Mouse (Mus musculus) gastrocnemius, postnatal 14 days (tissue): ENCODE data around the gene 2310022A10Rik. TPM values are rescaled to one million over a fixed set of nuclear protein-coding genes. Genes with fewer than 3 reads are reported as not detected.

Experiments used
- DNase-seq: peaks from one replicate; pipeline ENCODE4 v3.0.0; 2021; ENCODE audit warnings: mixed read lengths
- intact Hi-C: fragments of 180-260 bp; cut with DNase I; formaldehyde crosslinking; loops from one replicate; pipeline ENCODE4 v1.15.1; 2025; ENCODE audit warnings: low total_unique reads
- long read RNA-seq, 2 experiments: library from polyadenylated mRNA; stranded (forward); transcript quantifications; one replicate each; pipeline ENCODE4 v2.0.0; 2021
- total RNA-seq, 2 experiments: library from RNA; stranded (reverse); gene quantifications; 2 replicates each; pipeline ENCODE4 v1.2.3; 2021

Gene 2310022A10Rik
- 100 to 1,000 TPM; 103 to 114 TPM for total RNA-seq
- long read RNA-seq, experiment 1, transcript 2310022A10Rik-205 (11 exons, 1,989 nt), result minor isoform, 31 of 155 reads
- long read RNA-seq, experiment 1, transcript 2310022A10Rik-204 (9 exons, 1,871 nt), result major isoform, 82 of 155 reads
- long read RNA-seq, experiment 1, partial matches to known transcripts, result 32 of 155 reads
- long read RNA-seq, experiment 1, other reads (novel, unspliced or antisense), result 6 of 155 reads
- long read RNA-seq, experiment 2, transcript 2310022A10Rik-204 (9 exons, 1,871 nt), result major isoform, 86 of 180 reads
- long read RNA-seq, experiment 2, transcript 2310022A10Rik-205 (11 exons, 1,989 nt), result minor isoform, 43 of 180 reads
- long read RNA-seq, experiment 2, partial matches to known transcripts, result 11 of 180 reads
- long read RNA-seq, experiment 2, other reads (novel, unspliced or antisense), result 33 of 180 reads

DNA sequence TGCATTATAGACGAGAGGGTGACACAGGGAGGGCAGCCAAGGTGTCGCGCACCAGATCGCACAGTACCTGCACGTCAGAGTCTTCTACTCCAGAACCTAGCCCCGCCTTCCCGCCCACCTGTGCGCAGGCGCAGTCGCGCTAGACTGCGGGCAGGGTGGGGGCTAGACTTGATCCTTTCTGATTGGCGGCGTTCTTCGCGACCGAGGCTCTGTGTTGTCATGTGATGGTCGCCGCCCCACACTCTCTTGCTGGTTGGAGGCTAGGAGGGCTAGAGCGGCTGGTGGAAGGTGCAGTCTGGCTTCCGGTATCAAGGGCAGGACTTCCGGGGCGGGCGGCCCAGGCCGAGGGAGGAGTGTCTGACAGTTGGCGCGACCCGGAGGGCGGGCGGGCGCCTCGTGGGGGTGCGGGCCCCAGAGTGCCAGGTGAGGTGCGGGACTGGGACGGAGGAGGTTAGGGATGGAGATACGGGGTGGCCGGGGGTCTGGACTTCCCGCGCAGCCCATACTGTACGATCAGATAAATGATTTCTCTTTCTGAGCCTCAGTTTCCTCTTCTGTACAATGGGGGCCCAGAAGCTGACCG lies at the start of gene 2310022A10Rik, which contains the start of gene Pld3:
Gene 2310022A10Rik (plus strand): TSS at position 303 of the 583 bp plus-strand sequence.
Gene Pld3 (minus strand): TSS at position 288 of the 583 bp plus-strand sequence.
- intact Hi-C loops, result no loop called here
- DNase-seq, result peak; percentile 96

DNA sequence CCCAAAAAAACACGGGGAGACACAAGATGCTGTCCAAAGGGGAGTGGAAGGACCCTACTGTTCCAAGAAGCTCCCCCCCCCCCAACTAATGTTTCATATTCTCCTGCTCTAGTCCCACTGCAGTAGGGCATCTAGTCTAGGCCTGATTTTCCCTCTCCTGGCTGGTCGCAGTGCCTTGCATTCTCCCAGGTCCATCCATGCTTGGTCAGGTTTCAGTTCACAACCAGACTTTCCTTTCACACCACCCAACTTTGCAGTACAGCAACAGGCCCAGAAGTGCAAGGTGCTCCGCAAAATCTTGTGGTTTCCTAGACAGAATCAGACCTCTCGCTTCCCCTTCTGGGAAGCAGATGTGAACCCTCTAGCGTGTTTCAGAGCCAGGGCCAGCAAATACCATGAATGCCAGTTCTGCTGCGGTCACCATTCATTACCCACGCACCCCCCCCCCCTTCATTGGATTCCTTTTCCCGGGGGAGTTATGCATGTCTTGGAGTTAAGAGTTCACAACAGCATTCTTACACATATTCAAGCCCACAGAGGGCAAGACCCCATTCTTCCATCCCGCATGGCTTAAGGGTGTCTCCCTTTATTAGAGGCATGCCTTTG lies 46.2 kb upstream of the 2310022A10Rik start:
- no peak for DNase-seq
- intact Hi-C loops, result no loop called here

DNA sequence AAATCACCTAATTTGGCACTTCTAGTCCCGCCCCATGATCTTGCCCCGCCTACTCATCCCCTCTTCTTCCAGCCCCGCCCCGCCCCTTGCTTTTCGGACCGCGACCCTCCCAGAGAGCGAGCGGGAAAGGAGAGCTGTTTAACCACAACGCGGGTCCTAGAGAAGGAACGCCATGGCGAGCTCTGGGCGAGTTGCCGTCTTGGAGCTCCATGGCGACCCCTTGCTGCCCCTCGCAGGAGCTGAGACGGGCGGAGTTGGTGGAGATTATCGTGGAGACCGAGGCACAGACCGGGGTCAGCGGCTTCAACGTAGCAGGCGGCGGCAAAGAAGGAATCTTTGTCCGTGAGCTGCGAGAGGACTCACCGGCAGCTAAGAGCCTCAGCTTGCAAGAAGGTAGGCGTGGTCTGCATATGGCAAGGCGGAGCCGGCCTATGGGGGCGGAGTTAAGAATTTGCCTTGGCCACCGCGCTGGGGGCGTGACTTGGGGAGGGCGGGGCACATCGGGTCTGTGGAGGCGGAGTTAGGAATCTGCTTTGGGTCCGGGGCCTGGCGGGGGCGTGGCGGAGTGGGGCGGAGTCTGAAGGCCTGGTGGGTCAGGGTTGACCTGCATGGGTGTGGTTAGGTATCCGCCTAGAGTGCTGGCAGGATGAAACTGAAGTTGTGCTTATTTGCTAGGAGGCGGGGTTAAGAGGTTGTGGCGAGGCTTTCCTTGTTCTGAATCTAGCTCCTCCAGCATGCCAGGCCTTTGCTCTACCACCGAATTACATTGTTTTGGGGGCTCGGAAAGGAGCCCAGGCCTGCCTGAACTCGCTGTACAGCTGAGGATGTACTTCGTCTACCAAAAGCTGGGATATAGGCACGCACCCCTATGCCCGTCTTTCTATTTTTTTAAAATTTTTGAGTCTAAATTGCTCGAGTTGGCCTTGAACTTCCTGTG lies 45.1 kb upstream of the 2310022A10Rik start:
- peak; percentile 97 for DNase-seq
- intact Hi-C loops, result no loop called here

DNA sequence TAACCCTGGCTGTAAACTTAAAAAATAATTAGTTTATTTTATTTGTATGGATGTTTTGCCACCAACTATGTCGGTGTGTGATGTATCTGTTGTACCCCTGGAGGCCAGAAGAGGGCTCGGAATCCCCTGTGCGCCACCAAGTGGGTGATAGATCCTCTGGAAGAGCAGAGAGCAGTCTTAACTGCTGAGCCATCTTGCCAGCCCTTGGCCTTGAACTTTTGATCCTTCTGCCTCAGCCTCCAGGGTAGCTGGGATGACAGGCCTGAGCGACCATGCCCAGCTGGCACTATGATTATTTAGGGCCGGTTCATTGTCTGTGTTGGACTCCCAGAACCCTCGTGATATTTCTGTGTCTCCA lies 44.4 kb upstream of the 2310022A10Rik start:
- DNase-seq, result peak; percentile 63
- intact Hi-C loops, result no loop called here

DNA sequence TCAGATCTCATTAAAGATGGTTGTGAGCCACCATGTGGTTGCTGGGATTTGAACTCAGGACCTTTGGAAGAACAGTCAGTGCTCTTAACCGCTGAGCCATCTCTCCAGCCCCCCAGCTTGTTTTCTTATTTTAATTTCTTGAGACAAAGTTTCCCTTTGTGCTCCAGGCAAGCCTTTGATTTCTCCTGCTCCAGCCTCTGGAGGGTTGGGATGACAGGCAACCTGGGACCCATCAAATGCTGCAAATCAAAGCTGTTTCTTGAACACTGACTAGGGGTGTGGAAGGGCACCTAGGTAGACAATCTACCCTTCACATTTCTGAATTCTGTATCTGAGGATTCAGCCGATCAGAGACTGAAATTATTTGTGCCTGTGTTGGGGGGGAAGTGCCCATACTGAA lies 42.2 kb upstream of the 2310022A10Rik start:
- DNase-seq, result no peak
- intact Hi-C loops, result no loop called here

DNA sequence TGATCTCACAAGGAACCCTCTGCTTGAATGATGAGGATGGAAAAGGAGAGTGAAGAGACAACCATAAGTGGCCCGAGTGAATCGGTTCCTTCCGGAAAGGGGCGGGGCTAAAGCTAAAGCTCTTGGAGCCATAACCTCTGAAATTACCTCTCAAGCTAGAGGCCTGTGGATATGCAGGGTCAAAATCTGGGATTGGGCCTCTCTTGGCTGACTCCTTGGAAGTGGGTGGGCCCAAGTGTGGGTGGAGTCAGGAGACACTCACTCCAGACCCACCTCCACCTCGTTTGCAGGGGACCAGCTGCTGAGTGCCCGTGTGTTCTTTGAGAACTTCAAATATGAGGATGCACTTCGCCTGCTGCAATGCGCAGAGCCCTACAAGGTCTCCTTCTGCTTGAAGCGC lies 38.1 kb upstream of the 2310022A10Rik start:
- DNase-seq, result no peak
- intact Hi-C loops, result no loop called here

DNA sequence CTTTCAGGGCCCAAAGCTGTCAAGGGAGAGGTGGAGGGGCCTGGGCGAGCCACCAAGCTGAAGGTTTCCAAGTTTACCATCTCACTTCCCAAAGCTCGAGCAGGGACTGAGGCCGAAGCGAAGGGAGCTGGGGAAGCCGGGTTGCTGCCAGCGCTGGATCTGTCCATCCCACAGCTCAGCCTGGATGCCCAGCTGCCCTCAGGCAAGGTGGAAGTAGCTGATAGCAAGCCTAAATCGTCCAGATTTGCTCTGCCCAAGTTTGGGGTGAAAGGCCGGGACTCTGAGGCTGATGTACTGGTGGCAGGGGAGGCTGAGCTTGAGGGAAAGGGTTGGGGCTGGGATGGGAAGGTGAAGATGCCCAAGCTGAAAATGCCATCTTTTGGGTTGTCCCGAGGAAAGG lies 34.7 kb upstream of the 2310022A10Rik start:
- intact Hi-C loops, result no loop called here
- DNase-seq, result no peak

DNA sequence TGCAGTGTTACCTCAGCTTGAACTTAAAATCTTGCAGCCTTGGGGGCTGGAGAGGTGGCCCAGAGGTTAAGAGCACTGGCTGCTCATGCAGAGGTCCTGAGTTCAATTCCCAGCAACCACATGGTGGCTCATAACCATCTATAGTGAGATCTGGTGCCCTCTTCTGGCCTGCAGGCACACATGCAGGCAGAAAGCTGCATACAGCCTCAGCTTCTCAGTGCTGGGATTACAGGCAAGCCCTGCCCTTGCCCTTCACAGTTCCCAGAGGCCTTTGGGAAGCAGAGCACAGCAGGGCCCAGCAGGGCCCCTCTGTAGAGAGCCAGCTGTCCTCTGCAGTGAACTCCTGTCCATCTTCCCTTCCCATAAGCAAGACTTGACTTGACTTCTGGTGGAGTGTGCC lies 32.9 kb upstream of the 2310022A10Rik start:
- no peak for DNase-seq

DNA sequence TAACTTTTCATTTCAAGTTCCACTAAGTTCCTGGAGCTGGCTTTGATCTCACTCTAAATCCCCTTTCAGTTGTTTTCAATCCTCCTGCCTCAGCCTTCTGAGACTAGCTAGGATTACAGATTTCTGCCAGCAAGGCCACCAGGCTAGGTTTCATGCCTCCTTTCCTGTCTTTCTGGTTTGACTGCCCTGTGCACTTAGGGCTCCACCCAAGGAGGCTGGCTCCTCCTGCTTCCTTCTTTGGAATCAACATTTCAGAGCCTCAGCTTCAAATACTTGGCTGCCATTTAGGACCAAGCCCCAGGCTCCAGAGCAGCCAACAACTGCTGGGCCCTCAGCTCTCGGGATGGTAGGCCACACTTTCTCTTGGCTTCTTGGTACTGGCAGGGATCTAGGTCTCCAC lies 32.4 kb upstream of the 2310022A10Rik start:
- intact Hi-C loops, result loop anchor here (10.0 kb wide), 2 partner anchors 46 to 96 kb away; partner anchors contain the start of gene Sertad3
- no peak for DNase-seq

More for the DNA sequence above, 32.9 kb upstream of the 2310022A10Rik start:
- intact Hi-C loops, result loop anchor here (10.0 kb wide), 2 partner anchors 45 to 95 kb away; partner anchors contain the start of gene Sertad3

DNA sequence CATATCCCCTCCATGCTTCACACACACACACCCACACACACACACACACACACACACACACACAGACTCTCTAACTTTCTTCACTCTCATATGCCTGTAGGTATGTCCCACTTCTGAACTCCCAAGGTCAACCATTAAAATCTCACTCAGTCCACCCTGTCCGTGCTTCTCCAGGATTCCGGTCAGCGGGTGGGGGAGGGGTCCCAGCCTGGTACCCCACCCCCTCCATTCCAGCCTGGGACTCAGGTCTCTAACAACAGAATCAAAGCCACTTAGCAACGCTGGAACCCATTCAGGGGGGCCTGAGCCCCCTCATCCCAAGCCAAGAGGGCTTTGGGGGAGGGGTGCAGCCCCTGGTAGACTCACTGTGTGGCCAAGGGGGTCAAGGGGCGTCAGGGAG lies 30.1 kb upstream of the 2310022A10Rik start, which contains the start of gene Hipk4:
Gene Hipk4 (plus strand): TSS at position 301 of the 400 bp plus-strand sequence.
- DNase-seq, result no peak
- intact Hi-C loops, result loop anchor here (10.0 kb wide), 2 partner anchors 48 to 98 kb away; partner anchors contain the start of gene Sertad3

DNA sequence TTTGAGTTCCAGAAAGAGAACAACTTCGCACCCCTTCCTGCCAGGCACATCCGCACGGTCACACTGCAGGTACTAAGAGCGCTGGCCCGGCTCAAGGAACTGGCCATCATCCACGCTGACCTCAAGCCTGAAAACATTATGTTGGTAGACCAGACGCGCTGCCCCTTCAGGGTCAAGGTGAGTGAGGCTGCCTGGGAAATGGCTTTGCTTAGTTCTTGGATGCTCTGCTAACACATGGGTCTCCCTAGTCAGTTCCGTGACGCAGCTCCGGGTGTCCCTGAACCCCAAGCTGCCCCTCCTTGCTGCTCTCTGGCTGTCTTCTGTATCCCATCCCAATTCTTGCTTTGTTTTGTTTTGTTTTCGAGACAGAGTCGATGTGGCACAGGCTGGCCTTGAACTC lies 29.2 kb upstream of the 2310022A10Rik start:
- intact Hi-C loops, result loop anchor here (10.0 kb wide), 2 partner anchors 49 to 99 kb away; partner anchors contain the start of gene Sertad3
- DNase-seq, result no peak

DNA sequence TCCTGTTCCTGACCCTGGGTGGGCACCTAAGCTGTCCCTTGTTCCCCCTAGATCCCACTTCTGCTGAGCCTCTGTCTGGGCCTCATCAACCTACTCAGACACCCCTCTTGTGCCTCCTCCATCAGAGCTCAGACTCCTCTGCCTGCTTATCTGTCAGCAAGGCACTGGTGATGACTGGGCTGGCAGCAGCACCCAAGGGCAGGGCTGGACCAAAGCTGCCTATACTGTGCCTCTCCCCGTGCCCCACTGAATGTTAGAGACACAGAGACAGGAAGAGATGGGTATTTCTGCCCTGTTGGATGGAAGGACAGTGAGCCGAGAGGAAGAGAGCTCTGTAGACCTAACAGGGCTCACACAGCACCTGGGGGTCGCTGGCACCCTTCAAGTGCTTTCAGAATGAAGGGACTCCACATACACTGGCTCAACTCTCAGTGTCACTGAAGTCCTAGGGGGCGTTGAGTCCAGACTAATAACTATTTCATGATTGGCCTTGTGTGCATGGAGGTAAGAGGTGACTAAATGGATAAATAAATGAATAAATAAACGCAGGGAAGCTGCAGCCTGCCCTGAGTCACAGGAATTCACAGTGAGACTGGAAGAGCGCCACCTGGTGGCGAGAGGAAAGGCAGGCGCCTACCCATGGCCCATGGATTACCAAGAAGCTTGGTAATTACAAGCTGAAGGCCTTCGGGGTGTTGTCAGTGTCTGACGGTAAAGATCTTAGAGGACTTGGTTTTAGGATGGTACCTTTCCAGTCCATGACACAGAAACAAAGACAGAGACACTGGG lies 26.8 kb upstream of the 2310022A10Rik start:
- peak; percentile 76 for DNase-seq
- intact Hi-C loops, result loop anchor here (5.0 to 10.0 kb wide), 3 partner anchors 51 to 189 kb away; partner anchors contain the start of genes Ltbp4 and Sertad3

DNA sequence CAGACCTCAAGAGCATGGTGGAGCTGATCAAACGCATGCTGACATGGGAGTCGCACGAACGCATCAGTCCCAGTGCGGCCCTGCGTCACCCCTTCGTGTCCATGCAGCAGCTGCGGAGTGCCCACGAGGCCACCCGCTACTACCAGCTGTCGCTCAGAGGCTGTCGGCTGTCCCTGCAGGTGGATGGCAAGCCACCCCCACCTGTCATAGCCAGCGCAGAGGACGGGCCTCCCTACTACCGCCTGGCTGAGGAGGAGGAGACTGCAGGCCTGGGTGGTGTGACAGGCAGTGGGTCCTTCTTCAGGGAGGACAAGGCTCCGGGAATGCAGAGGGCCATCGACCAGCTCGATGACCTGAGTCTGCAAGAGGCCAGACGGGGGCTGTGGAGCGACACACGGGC lies 24.0 kb upstream of the 2310022A10Rik start:
- DNase-seq, result no peak
- intact Hi-C loops, result loop anchor here (5.0 to 10.0 kb wide), 3 partner anchors 54 to 192 kb away; partner anchors contain the start of genes Ltbp4 and Sertad3

DNA sequence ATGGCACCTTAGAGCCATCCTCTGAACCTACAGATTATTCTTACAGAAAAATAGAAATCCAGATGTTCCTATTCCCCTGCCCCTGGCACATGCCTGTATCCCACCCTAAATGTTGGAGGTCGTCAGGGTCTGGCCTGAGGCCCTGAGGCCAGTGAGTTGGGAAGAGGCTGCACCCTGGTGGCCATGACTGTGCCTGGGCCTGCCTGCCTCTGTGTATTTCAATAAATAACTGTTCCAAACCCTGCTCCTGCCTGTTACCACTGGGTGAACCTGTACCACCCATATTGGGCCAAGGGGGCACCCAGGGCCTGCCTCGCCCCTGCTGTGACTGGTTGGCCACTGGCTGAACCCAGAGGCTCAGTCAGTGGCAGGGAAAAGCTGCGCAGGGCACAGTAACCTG lies 22.1 kb upstream of the 2310022A10Rik start:
- intact Hi-C loops, result no loop called here
- no peak for DNase-seq

DNA sequence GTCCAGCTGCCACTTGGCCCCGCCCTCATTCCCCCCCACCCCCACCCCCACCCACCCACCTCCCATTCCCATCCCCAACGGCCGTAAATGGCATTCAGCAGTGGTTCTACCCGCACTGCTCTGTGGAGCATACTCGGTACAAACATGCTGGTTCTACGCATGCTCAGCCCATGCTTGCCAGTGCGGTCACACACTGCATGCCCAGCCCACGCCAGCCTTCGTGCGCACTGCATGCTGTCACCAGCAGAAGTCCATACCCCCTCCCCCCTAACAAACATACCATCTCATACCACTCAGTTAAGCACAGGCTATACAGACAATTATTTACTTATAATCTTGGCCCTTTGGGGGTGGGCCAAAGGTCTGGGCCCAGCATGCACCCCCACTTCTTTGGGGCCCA lies 21.3 kb upstream of the 2310022A10Rik start:
- DNase-seq, result no peak
- intact Hi-C loops, result no loop called here

DNA sequence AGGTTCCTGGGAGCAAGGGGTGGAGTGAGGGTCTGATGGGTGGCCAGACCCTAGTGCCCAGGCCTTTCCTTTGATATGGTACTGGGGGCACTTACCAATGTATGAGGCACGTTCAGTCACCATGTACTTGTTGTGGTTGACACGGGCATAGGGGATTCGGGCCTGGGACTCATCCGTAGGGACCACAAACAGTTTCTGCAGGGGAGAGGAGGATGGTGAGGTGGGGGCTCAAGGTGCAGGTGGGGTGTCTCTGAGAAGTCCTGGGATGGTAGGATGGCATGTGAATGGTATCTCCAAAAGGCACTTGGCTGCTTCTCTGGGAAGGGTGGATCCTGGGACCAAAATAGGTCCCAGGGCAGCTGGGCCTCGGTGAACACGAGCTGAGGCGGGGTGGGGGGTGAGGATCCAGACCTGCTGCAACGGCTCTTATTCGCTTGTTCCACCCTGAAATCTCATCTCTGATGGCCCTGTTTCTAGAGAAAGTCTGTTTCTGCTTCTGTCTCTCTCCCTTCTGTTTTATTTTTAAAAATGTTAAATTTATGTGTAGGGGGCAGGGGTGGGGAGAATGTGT lies 20.5 kb upstream of the 2310022A10Rik start:
- intact Hi-C loops, result no loop called here
- no peak for DNase-seq

DNA sequence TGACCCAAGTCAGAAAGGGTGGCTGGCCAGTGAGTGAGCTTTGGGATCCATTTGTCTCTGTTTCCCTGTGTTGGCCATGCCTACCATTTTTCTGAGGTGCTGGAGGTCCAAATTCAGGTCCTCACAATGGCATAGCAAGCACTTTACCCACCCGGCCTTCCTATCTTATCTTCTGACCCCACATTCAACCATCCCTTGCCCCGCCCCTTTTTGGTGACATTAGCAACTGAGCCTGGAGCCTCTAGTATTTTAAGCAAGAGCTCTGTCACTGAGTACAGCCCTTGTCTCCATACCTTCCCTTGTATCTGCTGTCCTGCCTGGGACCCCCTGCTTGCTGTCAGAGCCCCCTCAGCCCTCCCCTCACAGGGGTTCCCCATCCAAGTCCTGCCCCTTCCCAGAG lies 17.6 kb upstream of the 2310022A10Rik start:
- DNase-seq, result no peak
- intact Hi-C loops, result no loop called here

DNA sequence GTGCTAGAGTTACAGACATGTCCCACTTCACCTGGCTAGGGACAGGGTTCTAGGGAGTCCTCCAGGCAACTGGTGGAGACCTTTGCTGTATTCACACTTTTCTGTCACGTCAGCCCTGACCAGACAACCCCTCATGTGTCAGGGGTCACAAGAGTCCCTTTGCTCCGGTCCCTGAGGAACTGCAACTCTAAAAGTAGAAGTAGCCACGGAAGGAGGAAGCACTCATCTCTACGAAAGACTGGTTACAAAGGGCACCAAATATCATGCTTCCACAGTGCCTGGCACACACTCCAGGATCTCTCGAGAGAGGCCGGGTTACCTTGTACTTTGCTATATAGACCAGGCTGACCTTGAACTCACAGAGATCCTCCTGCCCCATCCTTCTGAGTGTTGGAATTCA lies 16.4 kb upstream of the 2310022A10Rik start:
- DNase-seq, result no peak
- intact Hi-C loops, result no loop called here
